Mouse (Mus musculus): ENCODE results near the gene Brd1.

The Brd1 gene

GRCm38 (mm10) chr15:88680931-88681330, 53.1 kb downstream of the Brd1 start:
- peak; percentile 70 to 71 for DNase-seq

- DNase-seq = peak; percentile 57 to 65
Observed at GRCm38 (mm10) chr15:88677568-88677967, 56.5 kb downstream of the Brd1 start.

GRCm38 (mm10) chr15:88675998-88676397, 58.0 kb downstream of the Brd1 start:
- no peak for DNase-seq

- DNase-seq = no peak
Observed at GRCm38 (mm10) chr15:88668693-88669092, 65.3 kb downstream of the Brd1 start.

- DNase-seq = no peak
Observed at GRCm38 (mm10) chr15:88667653-88668052, 66.4 kb downstream of the Brd1 start.

- DNase-seq = no peak
Observed at GRCm38 (mm10) chr15:88665846-88666245, 68.2 kb downstream of the Brd1 start.

- peak; percentile 51 to 61 for DNase-seq
Observed at GRCm38 (mm10) chr15:88663041-88663440, 71.0 kb downstream of the Brd1 start.

GRCm38 (mm10) chr15:88662111-88662850, 71.8 kb downstream of the Brd1 start:
- DNase-seq = peak; percentile 84 to 88

GRCm38 (mm10) chr15:88661654-88662053, 72.4 kb downstream of the Brd1 start:
- DNase-seq = peak; percentile 56 to 65

- no peak for DNase-seq
Observed at GRCm38 (mm10) chr15:88652006-88652405, 82.0 kb downstream of the Brd1 start.

- DNase-seq = peak; percentile 93 to 96
Observed at GRCm38 (mm10) chr15:88651019-88651418, 83.0 kb downstream of the Brd1 start.

All from cerebellum, postnatal 10 days (tissue).